Mouse (Mus musculus) heart, adult 9 months (tissue): ENCODE measurements around the gene Tff1.

Experiments used
- DNase-seq, 2 experiments: peaks; one replicate each; pipeline ENCODE4 v3.0.0; 2022; ENCODE audit warnings: low spot score in 2 of 2

The Tff1 gene

DNA sequence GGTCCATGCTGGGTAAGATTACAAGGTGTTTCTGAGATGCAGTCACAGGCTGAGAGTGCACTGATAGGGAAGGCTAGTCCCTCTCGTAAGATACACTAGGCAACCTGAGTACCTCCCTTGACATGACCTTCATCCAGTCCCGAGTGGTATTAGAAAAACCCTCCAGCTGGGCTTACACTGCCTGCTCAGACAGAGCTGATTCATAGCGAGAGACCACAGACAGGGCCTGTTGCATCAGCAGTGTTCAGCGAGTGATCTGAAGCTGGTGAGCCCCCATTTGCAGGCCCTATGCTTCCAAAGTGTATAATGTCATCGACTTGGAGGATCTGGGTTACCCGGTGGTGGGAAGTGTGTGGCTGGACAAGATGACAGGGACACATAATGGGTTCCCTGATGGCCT lies at the start of gene Tff1:
TSS of gene Tff1 (minus strand) at position 151 of the 400 bp plus-strand sequence.
- no peak for DNase-seq

- no peak for DNase-seq
These were observed 46.8 kb upstream of the Tff1 start for GRCm38 (mm10) chr17:31211881-31212280.

GRCm38 (mm10) chr17:31210299-31210698 lies 45.2 kb upstream of the Tff1 start:
- no peak for DNase-seq

- DNase-seq, result no peak
These were observed 44.4 kb upstream of the Tff1 start for GRCm38 (mm10) chr17:31209376-31209930.

DNA sequence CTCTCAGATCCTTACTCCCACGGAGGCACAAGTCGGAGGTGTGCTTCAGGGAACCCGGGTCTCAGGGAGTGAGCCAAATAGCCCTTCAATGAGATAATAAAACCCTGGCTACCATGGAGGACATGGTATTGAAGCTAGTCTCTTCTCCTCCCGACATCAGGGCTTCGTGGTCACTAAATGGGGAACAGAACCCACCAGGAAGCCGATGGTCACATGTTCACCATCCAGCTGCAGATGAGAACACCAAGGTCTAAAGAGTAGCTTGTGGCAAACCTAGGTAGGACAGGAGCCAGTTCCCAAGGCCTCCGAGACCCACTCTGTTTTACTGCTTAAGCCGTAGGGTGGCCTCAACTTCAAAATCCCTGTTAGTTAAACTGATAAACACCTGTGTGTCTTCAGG lies 43.6 kb upstream of the Tff1 start:
- DNase-seq, result no peak

DNA sequence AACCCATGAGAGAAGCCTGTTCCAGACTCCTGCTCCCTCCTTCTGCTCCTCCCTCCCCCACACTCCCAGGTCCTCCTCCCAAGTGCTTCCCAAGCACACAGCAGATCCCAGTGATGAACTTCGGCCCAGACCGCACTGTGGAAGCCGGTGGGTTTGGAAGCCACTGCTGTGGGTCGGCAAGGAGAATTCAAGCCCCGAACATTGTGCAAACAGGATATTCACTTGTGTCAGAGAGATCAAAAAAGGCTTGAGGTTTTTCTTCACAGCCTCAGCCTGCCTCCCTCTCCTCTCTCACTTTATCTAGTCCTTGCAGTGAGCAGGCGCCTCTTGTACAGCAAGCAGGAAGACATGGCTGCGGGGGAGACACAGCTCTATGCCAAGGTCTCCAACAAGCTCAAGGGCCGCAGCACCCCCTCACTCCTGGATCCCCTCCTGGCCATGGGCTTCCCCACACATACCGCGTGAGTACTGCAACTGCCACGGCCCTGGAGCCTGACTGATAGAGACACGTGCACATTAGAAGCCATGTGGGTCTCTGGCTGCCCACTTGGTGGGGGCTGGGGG lies 42.8 kb upstream of the Tff1 start, which contains the start of gene Ubash3a:
TSS of gene Ubash3a (plus strand) at position 103 of the 564 bp plus-strand sequence.
- no peak for DNase-seq

- DNase-seq, result no peak
These were observed 33.8 kb upstream of the Tff1 start, which contains the start of gene Tmprss3 for GRCm38 (mm10) chr17:31198877-31199276. Gene Tmprss3, minus strand, starts transcription at chr17:31198977.

DNA sequence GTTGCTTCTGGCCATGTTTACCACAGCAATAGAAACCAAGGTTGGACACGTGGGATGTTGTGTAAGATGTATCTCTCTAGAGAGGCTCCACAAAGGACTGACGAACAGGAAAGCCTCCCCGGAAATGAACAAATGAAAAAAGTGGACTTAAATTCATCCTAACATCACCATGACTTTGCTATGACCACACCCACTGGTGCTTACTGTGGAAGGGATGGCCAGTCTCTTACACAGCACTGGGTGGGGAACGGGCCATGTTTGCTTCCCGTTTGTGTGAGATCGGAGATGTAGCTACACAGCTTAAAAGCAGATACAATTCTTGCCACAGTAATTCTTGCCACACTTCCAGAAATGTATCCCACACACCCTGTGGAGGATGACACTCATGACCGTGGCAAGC lies 31.2 kb upstream of the Tff1 start:
- DNase-seq, result no peak

DNA sequence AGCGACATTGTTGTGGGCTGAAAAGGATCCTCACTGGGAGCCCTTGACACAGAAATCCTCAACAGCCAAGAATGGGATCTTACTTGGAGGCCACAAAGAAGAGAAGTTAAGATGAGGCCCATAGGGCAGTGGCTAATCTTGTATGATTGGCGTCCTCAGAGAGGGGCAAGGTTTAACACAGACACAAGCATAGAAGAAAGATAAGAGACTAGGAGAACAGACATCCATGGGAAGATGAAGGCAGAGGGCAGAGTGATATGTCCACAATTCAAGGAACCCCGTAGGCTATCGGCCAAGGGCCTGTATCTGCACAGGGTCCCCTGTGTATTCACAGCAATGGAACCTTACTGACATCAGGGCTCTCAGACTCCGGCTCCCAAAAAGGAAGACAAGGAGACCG lies 30.1 kb upstream of the Tff1 start:
- no peak for DNase-seq

DNA sequence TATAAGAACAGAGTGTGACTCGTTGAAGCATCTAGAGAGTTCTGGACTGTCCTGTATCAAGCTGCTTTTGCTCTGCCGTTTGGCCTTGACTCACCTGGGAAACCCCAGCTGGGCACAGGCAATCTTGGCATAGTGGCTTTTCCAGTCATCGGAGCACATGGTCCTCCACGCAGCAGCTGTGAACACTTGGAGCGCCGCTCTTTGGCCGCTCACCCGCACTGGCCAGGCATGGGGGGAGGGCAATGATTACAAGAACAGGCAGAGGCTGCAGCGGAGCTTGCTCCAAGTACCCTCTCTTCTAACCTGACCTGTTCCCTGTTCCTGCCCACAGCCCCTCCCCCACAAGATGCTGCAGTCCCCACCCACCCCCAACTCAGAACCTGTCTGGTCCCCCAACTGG lies 28.3 kb upstream of the Tff1 start:
- DNase-seq, result no peak

DNA sequence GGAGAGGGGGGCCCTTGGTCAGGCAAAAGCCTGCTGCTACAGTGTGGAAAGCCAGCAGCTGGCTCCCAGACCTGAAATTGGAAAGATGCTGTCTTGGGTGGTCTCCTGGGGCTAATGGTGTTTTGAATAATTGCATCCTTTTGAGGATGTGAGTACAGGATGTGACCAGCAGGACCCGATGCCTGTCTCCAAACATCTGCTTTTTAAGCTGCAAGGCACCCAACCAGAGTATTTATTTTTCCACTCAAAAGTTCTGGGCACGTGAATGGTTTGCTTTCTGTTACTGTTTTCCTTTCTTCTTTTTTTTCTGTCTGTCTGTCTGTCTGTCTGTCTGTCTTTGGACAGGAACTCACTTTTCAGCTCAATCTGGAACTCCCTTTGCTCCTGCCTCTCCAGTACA lies 27.6 kb upstream of the Tff1 start:
- no peak for DNase-seq

DNA sequence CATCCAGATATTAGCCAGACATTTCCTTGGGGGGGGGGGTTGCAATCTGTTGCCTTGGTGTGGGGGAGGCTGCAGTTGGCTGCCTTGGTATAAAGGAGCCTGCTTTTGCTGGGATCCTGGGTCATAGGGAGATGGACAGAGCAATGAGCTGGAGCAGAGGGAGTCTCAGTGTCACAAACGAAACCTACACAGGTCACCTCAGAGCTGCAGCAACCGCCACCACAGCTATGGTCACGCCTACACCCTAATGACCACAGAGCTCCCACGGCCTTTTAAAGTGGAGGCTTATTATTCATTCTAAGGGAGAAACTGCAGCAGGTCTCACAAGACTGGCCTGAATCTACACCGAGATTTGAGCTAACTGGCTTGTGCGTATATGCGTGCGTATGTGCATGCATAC lies 26.7 kb upstream of the Tff1 start:
- DNase-seq, result no peak

DNA sequence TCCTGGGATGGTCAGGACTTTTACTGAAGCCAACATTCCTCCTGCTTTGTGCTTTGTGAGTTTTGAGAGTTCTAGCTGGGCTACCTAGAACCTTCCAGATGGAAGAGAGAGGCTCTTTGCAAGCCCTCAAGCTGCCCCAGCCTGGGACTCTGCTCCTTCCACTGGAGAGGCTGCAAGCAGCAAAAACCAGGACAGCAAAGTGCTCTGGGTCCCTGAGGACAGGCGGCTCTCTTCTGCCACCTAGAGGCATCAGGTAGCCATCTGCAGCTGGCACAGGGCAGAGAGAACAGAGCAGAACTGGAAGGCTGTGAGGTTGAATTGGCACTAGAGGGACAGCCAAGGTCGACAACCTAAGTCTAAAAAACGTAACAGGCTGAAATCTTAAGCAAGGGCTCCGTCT lies 22.3 kb upstream of the Tff1 start:
- peak; percentile 17 to 46 for DNase-seq

- no peak for DNase-seq
These were observed 19.4 kb upstream of the Tff1 start for GRCm38 (mm10) chr17:31184269-31184990.

GRCm38 (mm10) chr17:31183180-31183974 lies 18.3 kb upstream of the Tff1 start:
- DNase-seq, result no peak

- DNase-seq, result no peak
These were observed 16.4 kb upstream of the Tff1 start for GRCm38 (mm10) chr17:31181490-31181889.

DNA sequence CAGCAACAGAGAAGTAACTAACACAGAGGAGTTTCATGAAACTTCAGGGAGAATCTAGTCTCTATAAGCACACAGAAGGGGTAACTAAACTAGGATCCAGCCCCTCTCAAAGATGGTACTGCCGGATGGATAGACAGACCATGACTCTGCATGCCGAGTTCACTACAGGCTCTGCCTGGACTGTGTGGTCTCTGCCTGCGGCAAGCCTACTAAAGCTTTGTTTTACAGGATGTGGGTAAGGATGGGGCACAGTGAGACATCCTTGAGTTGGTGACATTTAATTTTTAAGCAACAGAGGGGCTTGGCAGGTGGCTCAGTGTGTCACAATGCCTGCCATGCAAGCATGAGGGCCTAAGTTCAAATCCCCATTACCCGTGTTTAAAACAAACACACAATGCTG lies 11.2 kb upstream of the Tff1 start:
- DNase-seq, result no peak

DNA sequence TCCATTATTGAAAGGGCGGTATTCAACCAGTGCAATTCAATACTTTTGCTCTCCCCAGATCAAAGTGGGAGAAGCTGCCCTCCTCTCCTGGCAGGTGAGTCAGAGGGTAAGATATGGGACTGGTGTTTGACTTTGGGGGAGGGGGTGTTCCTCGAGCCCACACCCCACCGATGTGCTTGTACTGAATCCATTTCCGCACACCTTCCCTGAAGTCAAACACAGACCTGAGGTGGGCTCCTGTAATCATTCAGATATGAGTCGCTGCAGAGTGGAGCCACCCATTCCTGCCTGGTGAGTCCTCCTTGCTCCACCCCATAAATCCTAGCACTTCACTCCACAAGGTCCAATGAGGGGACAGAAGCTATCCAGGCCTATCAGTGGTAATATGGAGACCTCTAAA lies 4.7 kb upstream of the Tff1 start:
- no peak for DNase-seq

DNA sequence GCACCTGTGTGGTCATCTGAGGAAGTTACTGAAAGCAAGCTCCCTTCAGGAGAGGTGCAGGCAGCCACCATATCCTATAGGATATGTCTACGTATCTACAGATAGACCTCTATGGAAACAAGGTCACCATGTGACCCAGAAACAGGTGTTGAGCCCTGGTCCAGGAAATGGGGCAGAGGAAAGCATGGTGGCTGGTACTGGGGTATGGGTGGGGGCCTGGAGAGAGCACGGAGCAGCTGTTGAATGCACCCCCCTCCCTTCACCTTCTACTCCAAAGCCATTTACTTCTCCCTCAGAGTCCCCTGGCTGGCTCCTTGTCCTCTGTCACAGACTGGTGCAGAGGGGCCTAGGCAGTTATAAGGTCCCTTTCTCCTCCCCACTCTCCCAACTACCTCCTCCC lies 1.3 kb downstream of the Tff1 start:
- DNase-seq, result no peak

- no peak for DNase-seq
These were observed 2.5 kb downstream of the Tff1 start for GRCm38 (mm10) chr17:31162607-31163006.

- DNase-seq, result no peak
These were observed 4.8 kb downstream of the Tff1 start for GRCm38 (mm10) chr17:31160291-31160690.

GRCm38 (mm10) chr17:31157921-31158320 lies 7.2 kb downstream of the Tff1 start:
- DNase-seq, result no peak

- DNase-seq, result no peak
These were observed 11.3 kb downstream of the Tff1 start for GRCm38 (mm10) chr17:31153785-31154184.
